Mouse (Mus musculus) left cerebral cortex, postnatal 36 days (tissue): ENCODE results near the gene Foxd3. TPM values are rescaled to one million over a fixed set of nuclear protein-coding genes. Genes with fewer than 3 reads are reported as not detected.

ENCODE experiments used
- DNase-seq, 2 experiments: peaks; one replicate each; pipeline ENCODE4 v3.0.0; 2021 to 2022; ENCODE audit warnings: low spot score in 2 of 2, mixed read lengths in 1 of 2
- intact Hi-C: fragments of 180-260 bp; cut with DNase I; formaldehyde crosslinking; loops from one replicate; pipeline ENCODE4 v1.15.1; 2025
- total RNA-seq, 2 experiments: library from RNA; stranded (reverse); gene quantifications; 2 replicates each; pipeline ENCODE4 v1.2.3; 2021

Gene Foxd3
- total RNA-seq, 2 experiments from 2014 or later = not detected

DNA sequence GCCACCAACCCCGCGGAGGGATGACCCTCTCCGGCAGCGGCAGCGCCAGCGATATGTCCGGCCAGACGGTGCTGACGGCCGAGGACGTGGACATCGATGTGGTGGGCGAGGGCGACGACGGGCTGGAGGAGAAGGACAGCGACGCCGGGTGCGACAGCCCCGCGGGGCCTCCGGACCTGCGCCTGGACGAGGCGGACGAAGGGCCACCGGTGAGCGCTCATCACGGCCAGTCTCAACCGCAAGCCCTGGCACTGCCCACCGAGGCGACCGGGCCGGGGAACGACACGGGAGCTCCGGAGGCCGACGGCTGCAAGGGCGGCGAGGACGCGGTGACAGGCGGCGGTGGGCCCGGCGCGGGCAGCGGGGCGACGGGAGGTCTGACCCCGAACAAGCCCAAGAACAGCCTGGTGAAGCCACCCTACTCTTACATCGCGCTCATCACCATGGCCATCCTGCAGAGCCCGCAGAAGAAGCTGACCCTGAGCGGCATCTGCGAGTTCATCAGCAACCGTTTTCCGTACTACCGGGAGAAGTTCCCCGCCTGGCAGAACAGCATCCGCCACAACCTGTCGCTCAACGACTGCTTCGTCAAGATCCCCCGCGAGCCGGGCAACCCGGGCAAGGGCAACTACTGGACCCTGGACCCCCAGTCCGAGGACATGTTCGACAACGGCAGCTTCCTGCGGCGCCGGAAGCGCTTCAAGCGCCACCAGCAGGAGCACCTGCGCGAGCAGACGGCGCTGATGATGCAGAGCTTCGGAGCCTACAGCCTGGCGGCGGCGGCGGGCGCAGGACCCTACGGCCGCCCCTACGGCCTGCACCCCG, 718 bp downstream of the Foxd3 start:
- DNase-seq = no peak
- intact Hi-C loops = loop anchor here (5.0 kb wide), 1 partner anchor 85 kb away; no protein-coding TSS in a partner anchor

DNA sequence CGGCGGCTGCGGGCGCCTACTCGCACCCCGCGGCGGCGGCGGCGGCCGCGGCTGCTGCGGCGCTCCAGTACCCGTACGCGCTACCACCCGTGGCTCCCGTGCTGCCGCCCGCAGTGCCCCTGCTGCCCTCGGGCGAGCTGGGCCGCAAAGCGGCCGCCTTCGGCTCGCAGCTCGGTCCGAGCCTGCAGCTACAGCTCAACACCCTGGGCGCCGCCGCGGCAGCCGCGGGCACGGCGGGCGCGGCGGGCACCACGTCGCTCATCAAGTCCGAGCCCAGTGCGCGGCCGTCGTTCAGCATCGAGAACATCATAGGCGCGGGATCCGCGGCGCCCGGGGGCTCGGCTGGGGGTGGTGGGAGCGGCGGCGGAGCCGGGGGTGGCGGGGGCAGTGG, 1.3 kb downstream of the Foxd3 start:
- no peak for DNase-seq
- intact Hi-C loops = loop anchor here (5.0 kb wide), 1 partner anchor 85 kb away; no protein-coding TSS in a partner anchor

DNA sequence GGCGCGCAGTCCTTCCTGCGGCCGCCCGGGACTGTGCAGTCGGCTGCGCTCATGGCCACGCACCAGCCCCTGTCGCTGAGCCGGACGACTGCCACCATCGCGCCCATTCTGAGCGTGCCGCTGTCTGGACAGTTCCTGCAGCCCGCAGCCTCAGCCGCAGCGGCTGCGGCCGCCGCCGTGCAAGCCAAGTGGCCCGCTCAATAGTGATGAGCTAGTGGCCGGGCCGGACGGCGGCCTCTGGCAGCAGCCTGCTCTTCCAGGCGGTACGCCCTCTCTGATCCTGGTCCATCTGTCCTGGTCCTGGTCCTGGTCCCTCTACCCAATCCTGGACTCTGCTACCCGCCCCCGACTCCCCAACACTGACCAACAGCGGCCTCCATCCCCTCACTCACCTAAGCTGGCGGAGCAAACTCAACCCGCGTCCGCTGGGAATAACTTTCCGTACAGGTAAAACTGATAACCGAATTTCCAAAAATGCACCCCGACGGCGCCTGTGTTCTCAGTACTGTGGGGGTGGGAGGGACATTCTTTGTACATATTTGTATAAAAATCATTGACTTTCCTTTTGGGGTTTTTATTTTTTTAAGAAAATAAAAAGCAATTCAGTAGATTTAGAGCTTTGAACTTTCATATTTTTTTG, 1.9 kb downstream of the Foxd3 start:
- DNase-seq = no peak
- intact Hi-C loops = loop anchor here (5.0 kb wide), 1 partner anchor 86 kb away; no protein-coding TSS in a partner anchor

GRCm38 (mm10) chr4:99658881-99659280, 2.8 kb downstream of the Foxd3 start:
- DNase-seq = no peak
- intact Hi-C loops = loop anchor here (5.0 kb wide), 1 partner anchor 87 kb away; no protein-coding TSS in a partner anchor

DNA sequence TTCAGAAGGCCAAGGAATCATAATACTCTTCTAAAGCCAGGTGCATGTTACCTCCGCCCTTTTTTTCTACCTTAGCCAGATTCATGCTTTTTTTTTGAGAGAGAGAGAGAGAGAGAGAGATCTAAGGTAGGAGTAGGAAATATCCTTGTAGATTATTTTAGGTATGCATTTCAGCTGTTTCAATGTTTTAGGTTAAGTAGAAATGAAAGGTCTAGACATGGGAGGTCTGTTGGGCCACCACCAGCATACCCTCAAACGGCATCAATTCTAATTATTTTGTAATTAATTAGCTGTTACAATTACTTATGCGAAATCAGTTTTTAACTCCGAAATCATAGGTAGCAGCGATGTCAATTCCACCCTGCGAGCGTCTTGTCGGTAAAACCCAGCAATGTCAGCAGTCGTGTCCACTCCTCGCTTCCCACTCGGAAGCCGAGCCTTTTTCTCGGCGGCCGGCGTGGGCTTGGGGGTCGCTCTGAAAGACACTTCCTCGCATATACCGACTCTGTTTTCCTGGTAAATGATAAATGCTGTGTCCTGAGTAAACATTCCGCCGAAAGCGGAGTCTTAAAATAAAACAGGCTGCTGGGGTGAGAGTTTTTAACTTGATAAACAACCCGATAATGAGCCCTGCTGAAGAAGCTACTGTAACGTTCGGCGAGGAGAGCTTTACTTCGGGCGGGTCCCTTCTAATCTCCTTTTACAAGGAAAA, 3.4 kb downstream of the Foxd3 start:
- DNase-seq = no peak
- intact Hi-C loops = loop anchor here (5.0 kb wide), 1 partner anchor 87 kb away; no protein-coding TSS in a partner anchor

DNA sequence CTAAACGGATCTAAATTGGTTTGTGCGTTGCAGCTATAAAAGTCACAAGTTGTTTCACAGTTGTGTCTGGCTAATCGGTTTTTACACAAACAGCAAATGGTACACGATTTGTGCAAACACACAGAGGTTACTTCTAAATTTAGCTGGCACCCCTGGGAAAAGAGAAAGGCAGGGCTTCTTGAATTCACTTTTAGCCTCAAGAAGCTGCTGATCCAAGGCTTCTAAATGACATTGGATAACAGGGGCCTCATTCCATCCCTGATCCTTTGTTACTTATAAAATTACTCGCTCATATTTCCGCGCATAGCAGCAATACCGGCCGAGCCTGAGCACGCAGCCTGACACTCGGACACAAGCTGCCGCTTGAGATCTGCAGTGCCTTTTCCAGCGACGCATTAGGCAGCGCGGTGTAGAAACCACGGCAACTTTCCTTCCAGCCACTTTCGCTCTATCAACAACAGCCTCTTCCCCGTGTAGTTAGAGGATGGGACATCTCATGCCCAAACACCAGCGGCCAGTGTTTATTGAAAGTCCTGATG, 4.0 kb downstream of the Foxd3 start:
- intact Hi-C loops = no loop called here

GRCm38 (mm10) chr4:99660981-99661380, 4.9 kb downstream of the Foxd3 start:
- intact Hi-C loops = no loop called here
- DNase-seq = no peak

More for the DNA sequence above, 4.0 kb downstream of the Foxd3 start:
- DNase-seq = no peak

GRCm38 (mm10) chr4:99661956-99662355, 5.9 kb downstream of the Foxd3 start:
- intact Hi-C loops = no loop called here
- DNase-seq = no peak

DNA sequence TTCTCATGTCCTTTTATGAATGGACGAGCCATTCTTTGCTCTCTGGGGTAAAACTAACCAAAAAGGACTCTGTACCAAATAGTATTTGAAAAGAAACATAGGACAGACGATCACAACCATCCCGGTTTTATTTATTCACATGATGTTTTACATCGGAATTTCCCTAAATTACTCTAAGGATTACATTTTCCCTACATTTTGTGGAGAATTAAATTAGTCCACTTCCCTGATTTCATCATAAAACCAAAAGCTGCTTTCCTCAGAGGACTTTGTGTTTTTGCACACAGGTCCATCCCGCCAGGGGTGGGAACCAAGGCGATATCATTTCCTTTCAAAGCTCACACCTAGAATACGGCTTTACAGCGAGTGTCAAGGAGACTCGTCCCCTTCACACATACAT, 6.3 kb downstream of the Foxd3 start:
- intact Hi-C loops = no loop called here
- no peak for DNase-seq

DNA sequence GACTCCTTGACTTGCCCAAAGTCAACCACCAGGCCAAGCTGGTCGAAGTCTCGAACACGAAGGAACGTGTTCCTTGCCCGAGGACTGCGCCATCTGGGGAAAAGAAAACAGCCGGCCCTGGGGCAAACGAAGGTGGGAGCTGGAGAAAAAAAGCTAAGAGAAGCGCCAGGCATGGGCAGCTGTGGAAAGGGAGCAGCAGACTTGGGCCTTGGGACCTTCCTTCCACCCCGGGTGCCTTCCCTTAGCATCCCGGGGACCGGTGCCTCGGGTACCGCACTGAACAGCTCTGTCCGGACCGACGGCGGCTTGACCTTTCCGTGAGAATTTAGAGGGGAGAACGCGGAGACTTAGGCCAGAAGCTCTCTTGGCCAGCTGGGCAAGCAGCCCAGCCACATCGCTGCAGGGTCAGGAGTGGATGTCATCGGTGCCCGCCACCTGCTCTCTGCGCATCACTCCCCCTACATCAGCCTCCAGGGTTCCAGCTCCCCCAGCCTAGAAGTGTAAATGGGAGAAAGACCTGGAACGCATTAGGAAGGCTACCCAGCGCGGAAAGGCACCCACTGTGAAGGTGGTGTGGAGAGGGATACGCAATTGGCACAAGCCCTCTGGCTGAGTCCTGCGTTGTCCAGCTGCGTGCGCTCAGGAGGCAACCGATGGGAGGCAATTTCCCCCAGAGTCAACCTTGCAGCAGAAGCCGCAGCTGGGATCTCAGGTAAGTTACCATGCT, 6.9 kb downstream of the Foxd3 start:
- no peak for DNase-seq
- intact Hi-C loops = no loop called here

- intact Hi-C loops = no loop called here
- DNase-seq = no peak
Measured at GRCm38 (mm10) chr4:99663710-99664109, 7.6 kb downstream of the Foxd3 start.

DNA sequence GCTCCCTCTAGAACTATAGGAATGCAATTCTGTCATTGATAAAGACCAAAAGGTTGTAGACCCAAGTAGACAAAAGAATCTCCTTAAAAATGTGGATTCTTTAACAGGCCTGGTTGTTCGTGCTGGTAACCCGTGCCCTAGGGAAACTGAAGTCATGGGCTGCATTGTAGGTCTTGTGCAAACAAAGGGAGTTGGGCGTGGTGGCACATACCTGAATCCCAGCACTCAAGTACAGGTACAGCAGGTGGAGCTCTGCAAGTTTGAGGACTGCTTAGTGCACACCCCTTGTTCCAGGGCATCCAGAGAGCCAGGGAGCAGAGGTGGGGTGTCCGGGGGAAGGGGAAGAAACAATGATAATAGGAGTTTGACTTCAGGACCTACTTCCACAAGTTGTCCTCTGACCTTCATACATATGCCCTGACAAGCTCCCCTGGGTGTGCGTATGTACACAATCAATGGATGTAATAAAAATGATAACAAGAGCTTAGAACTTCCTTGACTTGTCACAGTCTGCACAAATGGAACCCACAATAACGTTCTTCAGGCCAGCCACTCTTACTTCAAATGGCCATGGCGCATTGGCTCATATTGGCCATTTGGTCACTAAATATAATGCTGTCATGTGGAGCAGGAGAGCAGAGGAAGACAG, 14.2 kb downstream of the Foxd3 start:
- intact Hi-C loops = no loop called here
- no peak for DNase-seq

DNA sequence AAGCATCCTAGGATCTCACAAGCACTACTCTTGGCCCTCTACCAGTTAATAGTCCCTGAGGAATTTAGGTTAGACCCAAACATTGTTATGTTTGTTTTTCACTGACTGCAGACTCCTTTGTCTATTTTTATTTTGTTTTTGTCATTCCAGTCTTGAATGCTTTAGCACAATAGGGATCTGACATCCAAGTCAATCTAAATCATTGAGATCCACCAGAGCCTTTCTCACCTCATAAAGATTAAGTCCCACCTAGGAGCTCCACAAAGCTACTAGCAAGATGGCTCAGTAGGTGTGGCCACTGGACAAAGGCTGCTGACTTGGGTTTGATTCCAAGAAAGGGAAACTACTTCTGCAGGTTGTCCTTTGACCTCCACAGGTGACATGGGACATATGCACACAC, 19.1 kb downstream of the Foxd3 start:
- intact Hi-C loops = no loop called here
- DNase-seq = no peak

DNA sequence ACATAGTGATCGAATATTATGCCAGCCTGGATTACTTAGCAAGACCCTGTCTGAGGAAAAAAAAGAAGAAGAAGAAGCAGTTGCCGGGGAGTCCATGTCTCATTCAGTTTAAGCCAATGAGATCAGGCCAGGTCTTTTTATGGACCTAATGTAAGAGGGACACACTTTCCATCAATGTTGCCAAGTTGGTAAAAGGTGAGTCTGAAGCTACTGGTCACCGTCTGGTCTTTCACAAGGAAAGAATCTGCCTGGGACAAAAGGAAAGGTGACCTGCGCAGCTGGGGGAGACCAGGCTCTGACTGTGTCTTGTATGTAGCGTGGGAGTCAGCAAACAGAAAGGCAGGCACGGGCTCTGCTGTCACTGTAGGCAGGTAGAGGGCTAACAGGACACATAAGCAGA, 27.8 kb downstream of the Foxd3 start:
- intact Hi-C loops = no loop called here
- no peak for DNase-seq

DNA sequence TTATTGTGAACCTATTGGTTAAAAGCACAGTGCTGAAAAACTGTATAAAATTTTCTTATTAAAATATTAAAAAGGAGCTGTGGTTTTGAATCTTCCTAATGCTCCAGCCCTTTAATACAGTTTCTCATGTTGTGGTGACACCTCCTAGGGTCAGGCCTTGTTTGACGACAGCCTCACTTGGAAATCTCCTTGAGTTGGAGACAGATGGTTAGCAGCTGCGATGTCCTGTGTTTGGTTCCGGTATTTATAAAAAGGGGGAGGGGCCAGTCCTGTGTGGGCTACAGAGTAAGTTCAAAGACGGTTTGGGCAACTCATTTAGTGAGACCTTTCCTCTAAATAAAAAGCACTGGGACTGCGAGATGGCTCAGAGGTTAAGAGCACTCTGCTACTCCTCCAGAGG, 30.2 kb downstream of the Foxd3 start:
- DNase-seq = no peak
- intact Hi-C loops = no loop called here
